Mouse (Mus musculus) cerebellum, adult 2 months (tissue): ENCODE data around the gene Dtx4.

Source experiments
- CTCF ChIP-seq: fragments of 200-500 bp; IDR thresholded peaks from 2 replicates; pipeline ENCODE4 v1.5.1; 2011; ENCODE audit warnings: low read depth, mild to moderate bottlenecking, control low read depth, low read length, moderate library complexity, borderline replicate concordance; ENCODE audit not compliant: insufficient read depth
- POLR2A ChIP-seq: fragments of 200-500 bp; IDR thresholded peaks from 2 replicates; pipeline ENCODE4 v1.6.1; 2011; ENCODE audit warnings: low read length, control low read depth, borderline replicate concordance; ENCODE audit not compliant: insufficient read depth

DNA sequence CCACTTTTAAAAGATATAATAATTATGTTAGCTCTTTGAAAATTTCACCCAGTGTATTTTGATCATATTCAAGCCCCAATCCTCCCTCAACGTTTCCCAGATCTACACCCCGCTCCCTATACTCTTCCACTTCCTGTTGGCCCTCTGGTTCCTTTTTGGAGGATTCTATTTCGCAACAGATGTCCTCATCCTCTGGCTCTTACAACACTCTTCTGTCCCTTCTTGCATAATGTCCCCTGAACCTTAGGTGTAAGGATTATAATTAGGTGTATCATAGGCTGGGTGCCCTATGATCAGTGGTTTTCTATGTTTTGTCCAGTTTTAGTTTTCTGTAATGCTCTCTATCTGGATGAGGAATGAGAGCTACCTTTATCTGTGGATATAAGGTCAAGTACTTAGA, 56.2 kb downstream of the Dtx4 start:
- TF ChIP-seq CTCF = no peak
- no peak for TF ChIP-seq POLR2A
